Mouse (Mus musculus) Patski (cell line): Measurements from ENCODE around the gene Lipc. TPM values are rescaled to one million over a fixed set of nuclear protein-coding genes. Genes with fewer than 3 reads are reported as not detected.
A peak's percentile ranks its signal among the peaks of the same experiment; 100 is the strongest.

Source experiments
- ATAC-seq: fragments of 100-300 bp; one replicate; pipeline ENCODE4 v1.8.0; 2021
- CTCF ChIA-PET: fragments of 350-600 bp; sonication (Branson Sonifier 250); formaldehyde crosslinking; loops from one replicate; lab custom pipeline; 2022; ENCODE audit warnings: inconsistent platforms; lab: Charles Lee
- POLR2A ChIA-PET: fragments of 350-600 bp; sonication (Branson Sonifier 250); formaldehyde crosslinking; loops from one replicate; lab custom pipeline; 2022; ENCODE audit warnings: antibody characterized with exemption, inconsistent platforms; lab: Charles Lee
- DNase-seq: peaks from one replicate; pipeline ENCODE4 v3.0.0-alpha.2; 2011; ENCODE audit warnings: low read depth, low spot score
- H3K27me3 ChIP-seq: fragments of 371-371 bp; one replicate; pipeline ENCODE4 v1.5.1; 2021
- CTCF ChIP-seq: fragments of 100-300 bp; IDR thresholded peaks from one replicate; pipeline ENCODE4 v1.5.1; 2021
- in situ Hi-C: fragments of 300-500 bp; cut with MboI; formaldehyde crosslinking; loops from 3 replicates; pipeline ENCODE4 v1.11.1; 2018; ENCODE audit warnings: low pct_unique_long_range_greater_than_20kb, mixed read lengths
- polyA plus RNA-seq: library from polyadenylated mRNA; unstranded; gene quantifications from one replicate; pipeline ENCODE4 v1.2.3, GENCODE M21; 2021

Lipc gene
- polyA plus RNA-seq, 1 experiment from 2014 or later, result 0.17 TPM

DNA sequence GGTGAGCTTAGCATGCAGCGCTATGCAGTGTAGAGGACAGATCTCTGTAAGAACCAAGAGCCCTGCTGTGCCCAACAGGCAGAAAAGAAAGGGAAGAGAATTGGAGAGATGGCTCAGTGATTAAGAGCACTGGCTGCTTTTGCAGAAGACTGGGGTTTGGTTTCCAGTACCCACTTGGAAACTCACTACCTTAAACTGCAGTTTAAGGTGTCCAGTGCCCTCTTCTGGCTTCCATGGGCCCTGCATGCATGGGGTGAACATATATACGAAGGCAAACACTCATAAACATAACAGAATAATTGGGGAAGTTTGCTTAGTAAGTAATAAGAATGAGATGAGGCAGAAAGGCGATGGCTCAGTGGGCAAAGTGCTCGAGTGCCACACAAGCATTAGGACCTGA is 108.8 kb downstream of the Lipc start:
- in situ Hi-C loops, result no loop called here
- CTCF ChIA-PET, result no interaction called here
- no peak for ATAC-seq
- no peaks in the 10 kb centered on the region for H3K27me3 ChIP-seq
- TF ChIP-seq CTCF, result no peak
- POLR2A ChIA-PET, result interaction anchor here (1.1 kb wide), 1 partner anchor 33 kb away, joined by 3 read pairs; no protein-coding TSS in a partner anchor
- DNase-seq, result no peak

DNA sequence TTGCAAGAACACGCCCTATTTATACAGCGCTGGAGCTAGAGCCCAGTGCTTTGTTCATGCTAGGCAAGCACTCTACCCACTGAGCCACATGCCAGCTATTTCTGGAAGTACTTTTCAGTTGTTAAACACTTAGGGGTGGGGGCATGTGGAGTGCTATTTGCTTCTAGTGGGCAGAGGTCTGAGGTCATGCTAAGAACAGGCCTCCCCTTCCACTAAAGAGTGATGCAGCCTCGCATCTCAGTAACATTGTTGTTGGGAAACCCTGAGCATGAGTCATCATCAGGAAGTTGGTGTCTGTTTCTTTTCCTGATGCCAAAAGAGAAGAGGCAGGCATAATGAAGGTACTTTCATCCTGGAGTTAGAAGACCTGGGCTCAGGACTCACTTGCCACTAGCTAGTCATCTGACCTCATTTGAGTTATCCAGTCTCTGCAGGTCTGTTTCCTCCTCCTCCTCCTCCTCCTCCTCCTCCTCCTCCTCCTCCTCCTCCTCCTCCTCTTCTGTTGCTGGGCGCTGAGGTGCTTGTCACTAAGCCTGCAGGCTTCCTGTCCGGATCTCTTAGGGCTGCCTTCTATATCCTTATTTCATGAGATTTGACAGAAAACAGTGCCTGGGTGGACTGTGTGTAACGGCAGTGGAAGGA is 109.6 kb downstream of the Lipc start:
- in situ Hi-C loops, result no loop called here
- ChIA-PET POLR2A (interaction anchor here (1.1 kb wide), 1 partner anchor 34 kb away, joined by 3 read pairs; no protein-coding TSS in a partner anchor), CTCF (no interaction called here)
- TF ChIP-seq CTCF, result no peak
- DNase-seq (no peak), ATAC-seq (no peak)
- no peaks in the 10 kb centered on the region for H3K27me3 ChIP-seq

DNA sequence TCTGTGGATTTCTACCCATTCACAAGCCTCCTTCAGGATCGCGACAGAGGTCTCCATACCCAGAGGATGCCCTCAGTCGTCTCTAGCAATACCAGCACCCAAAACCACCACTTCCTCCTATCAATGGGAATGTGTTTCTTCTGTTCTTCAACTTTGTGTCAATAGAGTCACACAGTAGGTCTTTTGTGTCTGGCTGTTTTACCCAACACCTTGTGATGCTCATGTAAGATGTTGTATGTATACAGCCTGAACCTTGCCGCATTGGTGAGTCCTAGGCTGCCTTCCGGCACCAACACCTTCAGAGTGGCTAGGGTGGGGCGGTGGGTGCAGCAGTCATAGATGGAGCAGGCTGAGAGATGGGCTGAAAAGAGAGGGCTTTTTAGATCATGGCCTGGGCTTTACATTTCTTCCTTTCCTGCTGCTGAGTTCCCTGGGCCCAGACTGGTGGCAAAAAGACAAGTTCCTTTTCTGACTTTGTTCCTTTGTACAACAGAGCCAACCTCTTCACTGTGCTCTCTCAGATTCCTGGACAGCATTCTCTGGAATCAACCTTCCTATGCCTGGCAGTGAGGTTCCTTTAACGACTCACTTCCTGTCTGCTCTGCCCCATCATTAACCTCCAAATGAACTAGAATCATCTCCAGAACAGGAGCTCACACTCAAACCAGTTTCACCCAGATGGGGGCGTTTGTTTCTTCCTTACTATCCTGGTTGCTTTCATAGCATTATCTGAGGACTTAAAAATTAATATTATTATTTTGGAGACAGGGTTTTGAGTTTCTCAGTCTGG is 110.4 kb downstream of the Lipc start:
- in situ Hi-C loops, result no loop called here
- no peaks in the 10 kb centered on the region for H3K27me3 ChIP-seq
- CTCF ChIA-PET, result no interaction called here
- DNase-seq (no peak), ATAC-seq (no peak)
- peak; percentile 6 for TF ChIP-seq CTCF
- POLR2A ChIA-PET, result no interaction called here

DNA sequence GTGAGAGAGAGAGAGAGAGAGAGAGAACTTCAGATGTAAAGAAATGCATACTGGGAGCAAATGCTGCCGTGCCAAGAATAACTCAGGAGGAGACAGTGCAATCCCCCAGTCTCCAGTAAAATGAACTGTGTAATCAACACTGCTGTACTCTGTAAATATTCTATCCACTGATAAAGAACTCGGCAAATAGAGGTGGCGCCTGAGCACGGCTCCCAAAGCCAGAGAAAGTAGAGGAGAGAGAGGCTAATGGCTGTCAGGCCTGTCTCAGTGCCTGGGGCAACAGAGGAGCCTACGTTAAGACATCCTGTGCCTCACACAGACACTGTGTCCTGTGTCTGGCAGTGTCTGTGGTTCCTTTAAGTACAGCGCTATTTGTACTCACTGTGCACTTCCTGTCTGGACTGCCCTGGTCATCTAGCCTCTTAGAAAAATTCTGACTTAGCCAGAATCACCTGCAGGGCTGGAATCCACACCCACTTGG is 111.1 kb downstream of the Lipc start:
- TF ChIP-seq CTCF, result no peak

DNA sequence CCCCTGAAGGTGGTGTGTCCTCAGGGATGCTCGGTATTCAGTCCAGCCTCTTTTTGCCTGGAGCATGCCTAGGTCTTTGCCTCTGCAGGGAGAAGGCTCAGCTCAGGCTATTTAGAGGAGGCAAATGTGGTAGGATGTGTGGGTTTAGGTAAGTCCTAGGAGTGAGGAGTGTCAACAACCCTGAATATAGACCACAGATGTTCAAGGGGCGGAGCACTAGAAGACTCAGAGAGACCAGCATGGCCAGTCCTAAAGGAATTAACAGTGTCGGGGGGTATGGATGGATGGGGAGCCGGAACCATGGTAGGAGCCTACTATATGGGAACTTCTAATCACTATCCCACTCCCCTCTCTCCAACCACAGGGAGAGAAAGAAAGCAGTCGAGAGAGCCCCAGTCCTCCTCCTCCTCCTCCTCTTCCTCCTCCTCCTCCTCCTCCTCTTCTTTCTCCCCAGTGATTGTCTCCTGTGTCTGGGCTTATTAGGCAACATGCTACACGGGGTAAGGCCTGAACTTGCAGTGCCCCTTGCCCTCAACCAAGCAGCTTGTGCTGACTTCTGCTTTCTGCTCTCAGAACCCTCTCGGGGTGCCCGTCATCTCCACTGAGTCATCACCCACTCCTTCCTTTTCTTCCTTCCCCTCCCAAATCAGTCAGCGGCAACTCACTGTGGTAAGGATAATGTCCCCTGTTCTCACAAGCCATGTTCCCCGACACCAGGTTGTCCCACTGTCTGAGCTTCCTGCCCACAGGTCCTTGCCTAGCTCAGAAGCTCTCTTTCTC is 113.7 kb downstream of the Lipc start:
- ATAC-seq (no peak), DNase-seq (no peak)
- no peaks in the 10 kb centered on the region for H3K27me3 ChIP-seq
- in situ Hi-C loops, result no loop called here
- no peak for TF ChIP-seq CTCF
- ChIA-PET POLR2A (no interaction called here), CTCF (no interaction called here)

More for the DNA sequence above, 111.1 kb downstream of the Lipc start:
- H3K27me3 ChIP-seq, result no peaks in the 10 kb centered on the region
- in situ Hi-C loops, result no loop called here
- ChIA-PET CTCF (no interaction called here), POLR2A (no interaction called here)
- DNase-seq, result no peak
- no peak for ATAC-seq

GRCm38 (mm10) chr9:70834730-70835154 is 117.3 kb downstream of the Lipc start:
- ChIA-PET CTCF (no interaction called here), POLR2A (no interaction called here)
- ATAC-seq (peak; percentile 56), DNase-seq (peak; percentile 89)
- no peaks in the 10 kb centered on the region for H3K27me3 ChIP-seq
- in situ Hi-C loops, result no loop called here
- no peak for TF ChIP-seq CTCF

DNA sequence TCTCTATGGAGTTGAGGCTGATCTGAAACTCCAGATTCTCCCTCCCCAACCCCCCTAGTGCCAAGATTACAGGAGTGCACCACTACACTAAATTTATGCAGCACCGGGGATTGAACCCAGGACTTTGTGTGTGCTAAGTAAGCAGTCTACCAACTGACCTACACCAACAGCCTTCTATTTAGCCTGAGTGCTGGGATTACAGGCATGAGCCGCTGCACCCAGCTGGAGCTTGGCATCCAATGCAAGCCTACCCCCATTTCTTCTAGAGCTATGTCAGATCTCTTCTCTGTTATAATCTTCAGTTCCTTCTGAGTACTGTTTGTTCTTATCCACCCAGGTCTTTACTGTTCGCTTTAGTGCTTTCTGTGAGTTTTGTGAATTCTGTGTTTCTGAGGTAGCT is 117.8 kb downstream of the Lipc start:
- CTCF ChIA-PET, result no interaction called here
- DNase-seq (no peak), ATAC-seq (no peak)
- no peaks in the 10 kb centered on the region for H3K27me3 ChIP-seq
- TF ChIP-seq CTCF, result no peak
- in situ Hi-C loops, result no loop called here
- POLR2A ChIA-PET, result no interaction called here

DNA sequence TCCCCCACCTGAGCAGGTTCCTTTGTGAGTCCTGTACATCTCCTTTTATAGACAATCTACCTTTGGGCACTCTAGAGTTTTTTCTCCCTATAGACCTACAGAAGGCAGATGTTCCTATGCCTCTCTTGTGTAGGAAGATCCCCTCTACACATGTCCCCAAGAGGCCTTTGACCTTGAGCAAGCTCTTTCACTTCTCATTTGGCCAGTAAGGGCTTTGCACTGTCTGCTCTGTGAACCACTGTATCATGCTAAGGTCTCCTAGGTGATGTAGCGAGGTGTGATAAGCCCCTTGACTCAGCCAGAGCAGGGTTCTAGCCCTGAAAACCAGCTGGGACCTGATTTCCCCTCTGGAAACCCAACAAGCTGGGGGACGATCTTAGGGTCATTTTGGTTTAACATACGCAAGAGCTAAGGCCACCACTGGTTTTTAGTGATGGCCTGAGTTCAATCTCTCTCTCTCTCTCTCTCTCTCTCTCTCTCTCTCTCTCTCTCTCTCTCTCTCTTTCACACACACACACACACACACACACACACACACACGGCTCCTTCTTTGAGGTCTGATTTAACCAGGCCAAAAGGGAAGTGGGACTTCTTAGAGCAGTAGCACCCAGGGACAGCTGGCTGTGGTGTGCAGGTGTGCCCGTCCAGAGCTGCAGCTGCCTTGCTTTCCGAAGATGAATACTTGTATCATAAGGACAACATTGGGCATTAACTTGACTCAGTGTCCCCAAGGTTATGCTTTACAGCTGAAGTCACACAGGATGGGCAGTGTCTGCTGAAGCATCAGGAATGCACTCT is 118.7 kb downstream of the Lipc start:
- in situ Hi-C loops, result no loop called here
- CTCF ChIA-PET, result no interaction called here

GRCm38 (mm10) chr9:70832231-70832630 is 119.8 kb downstream of the Lipc start:
- in situ Hi-C loops, result no loop called here
- POLR2A ChIA-PET, result no interaction called here
- no peak for TF ChIP-seq CTCF
- CTCF ChIA-PET, result no interaction called here
- no peaks in the 10 kb centered on the region for H3K27me3 ChIP-seq
- ATAC-seq (no peak), DNase-seq (no peak)

More for the DNA sequence above, 118.7 kb downstream of the Lipc start:
- no peaks in the 10 kb centered on the region for H3K27me3 ChIP-seq
- DNase-seq (no peak), ATAC-seq (no peak)
- POLR2A ChIA-PET, result no interaction called here
- no peak for TF ChIP-seq CTCF
